Mouse (Mus musculus): ENCODE data around the gene Edc4. TPM values are rescaled to one million over a fixed set of nuclear protein-coding genes. Genes with fewer than 3 reads are reported as not detected.
A peak's percentile ranks its signal among the peaks of the same experiment; 100 is the strongest.

The Edc4 gene
- polyA plus RNA-seq, 1 experiment from 2014 or later, result 72.1 TPM

GRCm38 (mm10) chr8:105935105-105935504, 54.4 kb downstream of the Edc4 start:
- no peak for ATAC-seq (ENCODE audit: low FRiP score)
- Histone ChIP-seq H3K4me2 (replicated peaks) (no peak overlapping the region), H3K4me3 (no peak overlapping the region), H3K27ac (no peak overlapping the region), H3K9ac (no peak overlapping the region), H3K27me3 (no peaks in the 10 kb centered on the region), H3K9me3 (replicated peaks) (no peaks in the 10 kb centered on the region), H3K4me1 (peaks cover 25% of the 10 kb centered on the region), H3K36me3 (peaks cover 13% of the 10 kb centered on the region; the same call in 1 of the 2 replicates)
- 83% methylated on average over 6 of the region's 6 CpGs for WGBS

- H3K9ac ChIP-seq, result peak overlapping the region; percentile 76
- H3K9me3 ChIP-seq (replicated peaks), result no peaks in the 10 kb centered on the region
- no peak for ATAC-seq (ENCODE audit: low FRiP score)
- H3K4me3 ChIP-seq, result peak overlapping the region; percentile 68
- H3K4me2 ChIP-seq (replicated peaks), result peak overlapping the region; percentile 91
- WGBS, result 34% methylated on average over 7 of the region's 7 CpGs
- peaks cover 20% of the 10 kb centered on the region for H3K4me1 ChIP-seq
- H3K27ac ChIP-seq, result peak overlapping the region; percentile 92; the same call in 1 of the 2 replicates
- peaks cover 10% of the 10 kb centered on the region; the same call in 1 of the 2 replicates for H3K36me3 ChIP-seq
- H3K27me3 ChIP-seq, result no peaks in the 10 kb centered on the region
Observed at GRCm38 (mm10) chr8:105935863-105936603, 55.4 kb downstream of the Edc4 start.

DNA sequence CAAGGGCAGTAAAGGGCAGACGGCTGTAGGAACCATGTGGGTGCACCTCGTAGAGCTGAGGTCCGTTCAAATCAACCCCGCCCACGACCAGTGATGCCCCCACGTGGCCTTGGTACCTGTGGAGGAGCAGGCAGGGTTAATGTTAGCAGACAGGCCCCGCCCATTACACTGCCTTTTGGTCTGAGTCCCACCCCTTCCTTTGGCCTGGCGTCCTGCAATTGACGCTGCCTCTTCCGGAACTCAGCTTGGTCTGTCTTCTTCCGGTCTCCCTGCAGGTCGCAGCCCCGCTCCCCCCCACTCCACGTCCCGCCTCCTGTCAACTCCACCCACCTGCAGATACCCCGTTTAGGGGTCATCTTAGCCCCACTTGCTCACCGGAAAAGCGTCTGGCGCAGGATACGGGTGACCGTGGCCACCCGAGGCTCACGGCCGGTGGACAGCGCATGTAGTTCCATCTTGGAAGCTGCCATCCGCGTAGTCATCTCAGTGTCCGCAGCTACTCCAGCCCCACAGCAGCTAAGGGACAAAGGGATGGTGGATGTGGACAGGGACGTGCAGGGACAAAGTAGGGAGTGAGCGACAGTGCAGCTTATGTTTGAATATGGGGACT, 56.3 kb downstream of the Edc4 start:
- H3K9me3 ChIP-seq (replicated peaks), result no peaks in the 10 kb centered on the region
- peak overlapping the region; percentile 91 for H3K4me2 ChIP-seq (replicated peaks)
- H3K9ac ChIP-seq, result peak overlapping the region; percentile 76
- WGBS, result 1% methylated on average over 30 of the region's 30 CpGs
- H3K4me1 ChIP-seq, result peaks cover 20% of the 10 kb centered on the region
- no peaks in the 10 kb centered on the region for H3K27me3 ChIP-seq
- peaks cover 5% of the 10 kb centered on the region; the same call in 1 of the 2 replicates for H3K36me3 ChIP-seq
- peak; percentile 89 for ATAC-seq (ENCODE audit: low FRiP score)
- peak overlapping the region; percentile 92 for H3K27ac ChIP-seq
- H3K4me3 ChIP-seq, result peak overlapping the region; percentile 68

DNA sequence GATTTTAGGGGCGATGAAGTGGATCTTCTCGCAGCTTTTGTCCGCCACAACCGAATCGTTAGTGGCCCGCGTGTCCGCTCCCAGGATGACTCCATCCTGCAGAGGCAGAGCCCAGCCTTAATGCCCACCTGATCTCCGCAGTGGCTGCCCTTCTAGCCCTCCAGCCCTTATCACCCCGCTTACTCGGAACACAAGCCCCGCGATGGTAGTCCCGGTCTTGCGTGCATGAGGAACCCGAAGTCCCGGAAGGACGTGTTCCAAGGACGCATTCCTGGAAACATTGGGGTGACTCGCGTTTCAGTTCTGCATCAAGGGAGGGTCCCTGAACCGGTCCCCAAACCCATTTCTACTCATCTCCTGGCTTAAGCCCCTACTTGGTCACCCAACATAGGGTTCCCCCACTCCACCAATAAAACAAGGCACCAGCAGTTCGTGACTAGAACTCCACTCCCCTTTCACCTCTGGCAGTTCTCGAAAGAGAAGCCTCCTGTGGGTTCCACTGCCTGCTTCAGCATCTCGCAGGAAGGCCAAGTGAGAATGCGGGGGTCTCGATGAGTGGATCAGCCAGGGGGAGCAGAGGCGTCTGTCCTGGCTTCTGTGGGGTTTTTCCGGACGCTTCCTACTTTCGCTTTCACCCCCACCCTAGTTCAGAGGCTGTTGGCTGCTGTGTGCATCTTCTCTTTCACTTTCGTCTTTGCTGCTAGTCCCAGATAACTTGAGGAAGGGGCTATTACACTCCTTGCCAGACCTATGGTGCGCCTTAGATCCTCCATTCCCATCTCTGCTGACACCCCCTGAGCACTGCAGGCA, 57.0 kb downstream of the Edc4 start:
- Histone ChIP-seq H3K36me3 (no peaks in the 10 kb centered on the region), H3K27me3 (no peaks in the 10 kb centered on the region), H3K9ac (peak overlapping the region; percentile 76), H3K4me3 (peak overlapping the region; percentile 68), H3K4me2 (replicated peaks) (peak overlapping the region; percentile 91), H3K9me3 (replicated peaks) (no peaks in the 10 kb centered on the region), H3K27ac (peak overlapping the region; percentile 92), H3K4me1 (peaks cover 20% of the 10 kb centered on the region)
- ATAC-seq (ENCODE audit: low FRiP score), result peak; percentile 43
- WGBS, result 3% methylated on average over 33 of the region's 33 CpGs

DNA sequence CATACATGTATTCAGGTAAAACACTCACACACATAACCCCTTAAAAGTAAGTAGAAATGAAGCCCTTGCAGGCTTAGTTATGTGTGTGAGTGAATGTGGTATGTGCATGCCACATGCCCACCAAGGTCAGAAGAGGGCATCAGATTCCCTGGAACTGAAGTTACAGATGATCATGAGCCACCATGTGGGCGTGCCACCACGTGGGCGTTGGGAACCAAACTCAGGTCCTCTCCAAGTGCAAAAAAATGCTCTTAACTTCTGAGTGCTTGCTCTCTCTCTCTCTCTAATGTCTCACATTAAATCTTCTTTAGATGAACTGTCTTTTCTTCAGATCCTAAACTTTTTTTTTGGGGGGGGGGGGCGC, 57.6 kb downstream of the Edc4 start, which contains the start of gene Psmb10:
Gene Psmb10 (minus strand): TSS at position 139 of the 364 bp plus-strand sequence.
- Histone ChIP-seq H3K4me2 (replicated peaks) (peak within 1 kb of the TSS; percentile 91), H3K9me3 (replicated peaks) (no peaks in the 10 kb centered on the region), H3K4me1 (peaks cover 20% of the 10 kb centered on the region), H3K36me3 (no peaks in the 10 kb centered on the region), H3K9ac (peak within 1 kb of the TSS; percentile 76), H3K4me3 (peak within 1 kb of the TSS; percentile 68), H3K27me3 (no peaks in the 10 kb centered on the region), H3K27ac (peak within 1 kb of the TSS; percentile 92)
- WGBS, result 43% methylated on average over 4 of the region's 4 CpGs
- ATAC-seq (ENCODE audit: low FRiP score), result no peak

DNA sequence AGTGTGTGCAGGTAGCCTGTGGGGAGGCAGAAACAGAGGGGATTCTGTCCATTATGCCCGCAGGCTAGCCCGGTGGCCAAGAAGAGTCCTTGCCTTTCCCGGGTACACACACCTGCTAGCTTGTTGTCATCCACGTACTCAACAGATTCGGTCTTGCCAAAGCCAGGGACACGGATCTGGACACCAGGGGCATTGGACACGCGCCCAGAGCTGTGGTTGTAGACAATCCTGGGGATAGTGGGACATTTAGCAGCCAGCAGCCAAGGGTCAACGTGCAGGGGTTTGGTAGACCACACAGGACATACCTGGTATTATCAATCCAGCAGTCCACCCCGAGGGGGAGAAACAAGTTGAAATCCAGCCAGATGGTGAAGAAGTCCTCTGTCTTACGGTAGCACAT, 61.3 kb downstream of the Edc4 start:
- ATAC-seq (ENCODE audit: low FRiP score), result no peak
- Histone ChIP-seq H3K4me1 (peaks cover 6% of the 10 kb centered on the region), H3K4me2 (replicated peaks) (no peak overlapping the region), H3K27ac (no peak overlapping the region), H3K9me3 (replicated peaks) (no peaks in the 10 kb centered on the region), H3K4me3 (no peak overlapping the region), H3K9ac (no peak overlapping the region), H3K36me3 (0 out of 2 replicates have a peak, but pooled peaks cover 3% of the 10 kb centered on the region), H3K27me3 (no peaks in the 10 kb centered on the region)
- 92% methylated on average over 11 of the region's 11 CpGs for whole genome bisulfite sequencing

GRCm38 (mm10) chr8:105942542-105942941, 61.9 kb downstream of the Edc4 start:
- Histone ChIP-seq H3K4me1 (peaks cover 6% of the 10 kb centered on the region), H3K9ac (no peak overlapping the region), H3K27ac (no peak overlapping the region), H3K36me3 (peaks cover 4% of the 10 kb centered on the region; the same call in 1 of the 2 replicates), H3K9me3 (replicated peaks) (no peaks in the 10 kb centered on the region), H3K4me3 (no peak overlapping the region), H3K27me3 (no peaks in the 10 kb centered on the region), H3K4me2 (replicated peaks) (no peak overlapping the region)
- no peak for ATAC-seq (ENCODE audit: low FRiP score)
- 93% methylated on average over 5 of the region's 5 CpGs for WGBS

GRCm38 (mm10) chr8:105943321-105943739, 62.6 kb downstream of the Edc4 start, which contains the start of gene Lcat:
Gene Lcat (minus strand): TSS chr8:105943382.
- Histone ChIP-seq H3K4me1 (peaks cover under 1% of the 10 kb centered on the region), H3K4me2 (replicated peaks) (no peak within 1 kb of the TSS), H3K36me3 (peaks cover 8% of the 10 kb centered on the region; the same call in 1 of the 2 replicates), H3K27me3 (no peaks in the 10 kb centered on the region), H3K4me3 (no peak within 1 kb of the TSS), H3K9ac (no peak within 1 kb of the TSS), H3K27ac (no peak within 1 kb of the TSS), H3K9me3 (replicated peaks) (no peaks in the 10 kb centered on the region)
- 75% methylated on average over 8 of the region's 8 CpGs for WGBS
- ATAC-seq (ENCODE audit: low FRiP score), result no peak

Other genes with a start within 250 kb of the Edc4 start
- 132 and 139 TPM in 2 replicates for gene Ctcf, start 244.3 kb upstream of the Edc4 start, polyA plus RNA-seq (2016; fragmentation: Nextera tagmentation; extraction: Ambion mirVana)
- 1.3 TPM in 2 replicates for gene Agrp, start 243.5 kb upstream of the Edc4 start, polyA plus RNA-seq (2016; fragmentation: Nextera tagmentation; extraction: Ambion mirVana)
- gene Carmil2, start 194.6 kb upstream of the Edc4 start, polyA plus RNA-seq (2016; fragmentation: Nextera tagmentation; extraction: Ambion mirVana), result 9.7 and 11.8 TPM in 2 replicates
- gene Acd, start 179.8 kb upstream of the Edc4 start, polyA plus RNA-seq (2016; fragmentation: Nextera tagmentation; extraction: Ambion mirVana), result 79.1 and 88.0 TPM in 2 replicates
- gene Pard6a, start 179.7 kb upstream of the Edc4 start, polyA plus RNA-seq (2016; fragmentation: Nextera tagmentation; extraction: Ambion mirVana), result 29.5 and 29.7 TPM in 2 replicates
- 0.39 TPM in 1 of 2 replicates, not detected in the other for gene 4933405L10Rik, start 173.2 kb upstream of the Edc4 start, polyA plus RNA-seq (2016; fragmentation: Nextera tagmentation; extraction: Ambion mirVana)
- 22.4 and 23.6 TPM in 2 replicates for gene Enkd1, start 172.7 kb upstream of the Edc4 start, polyA plus RNA-seq (2016; fragmentation: Nextera tagmentation; extraction: Ambion mirVana)
- 63.8 and 68.1 TPM in 2 replicates for gene Gfod2, start 122.2 kb upstream of the Edc4 start, polyA plus RNA-seq (2016; fragmentation: Nextera tagmentation; extraction: Ambion mirVana)
- 12.8 and 14.6 TPM in 2 replicates for gene Ranbp10, start 53.5 kb upstream of the Edc4 start, polyA plus RNA-seq (2016; fragmentation: Nextera tagmentation; extraction: Ambion mirVana)
- gene Tsnaxip1, start 53.1 kb upstream of the Edc4 start, polyA plus RNA-seq (2016; fragmentation: Nextera tagmentation; extraction: Ambion mirVana), result 0.84 and 1.5 TPM in 2 replicates
- gene Cenpt, start 27.6 kb upstream of the Edc4 start, polyA plus RNA-seq (2016; fragmentation: Nextera tagmentation; extraction: Ambion mirVana), result 63.8 and 64.5 TPM in 2 replicates
- gene Thap11, start 25.7 kb upstream of the Edc4 start, polyA plus RNA-seq (2016; fragmentation: Nextera tagmentation; extraction: Ambion mirVana), result 74.3 and 77.8 TPM in 2 replicates
- 241 and 248 TPM in 2 replicates for gene Nutf2, start 20.3 kb upstream of the Edc4 start, polyA plus RNA-seq (2016; fragmentation: Nextera tagmentation; extraction: Ambion mirVana)
- 0.56 and 0.63 TPM in 2 replicates for gene Nrn1l, start 12.7 kb downstream of the Edc4 start, polyA plus RNA-seq (2016; fragmentation: Nextera tagmentation; extraction: Ambion mirVana)
- 22.4 and 28.7 TPM in 2 replicates for gene Pskh1, start 19.6 kb downstream of the Edc4 start, polyA plus RNA-seq (2016; fragmentation: Nextera tagmentation; extraction: Ambion mirVana)
- 2.6 and 2.7 TPM in 2 replicates for gene Ctrl, start 53.0 kb downstream of the Edc4 start, polyA plus RNA-seq (2016; fragmentation: Nextera tagmentation; extraction: Ambion mirVana)
- 27.3 and 30.2 TPM in 2 replicates for gene Psmb10, start 57.6 kb downstream of the Edc4 start, polyA plus RNA-seq (2016; fragmentation: Nextera tagmentation; extraction: Ambion mirVana)
- gene Lcat, start 62.5 kb downstream of the Edc4 start, polyA plus RNA-seq (2016; fragmentation: Nextera tagmentation; extraction: Ambion mirVana), result 0.57 and 0.79 TPM in 2 replicates
- 19.5 TPM in 2 replicates for gene Slc12a4, start 85.2 kb downstream of the Edc4 start, polyA plus RNA-seq (2016; fragmentation: Nextera tagmentation; extraction: Ambion mirVana)
- not detected in 2 replicates for gene Dpep3, start 98.5 kb downstream of the Edc4 start, polyA plus RNA-seq (2016; fragmentation: Nextera tagmentation; extraction: Ambion mirVana)
- 16.3 and 20.7 TPM in 2 replicates for gene Dus2, start 110.5 kb downstream of the Edc4 start, polyA plus RNA-seq (2016; fragmentation: Nextera tagmentation; extraction: Ambion mirVana)
- gene Dpep2nb, start 125.1 kb downstream of the Edc4 start, polyA plus RNA-seq (2016; fragmentation: Nextera tagmentation; extraction: Ambion mirVana), result not detected in 2 replicates
- 18.4 and 19.9 TPM in 2 replicates for gene Ddx28, start 131.0 kb downstream of the Edc4 start, polyA plus RNA-seq (2016; fragmentation: Nextera tagmentation; extraction: Ambion mirVana)
- gene Nfatc3, start 178.0 kb downstream of the Edc4 start, polyA plus RNA-seq (2016; fragmentation: Nextera tagmentation; extraction: Ambion mirVana), result 5.7 and 6.7 TPM in 2 replicates